Mouse (Mus musculus) lung, embryonic 15.5 days (tissue): ENCODE results near the gene Gm13283. TPM values are rescaled to one million over a fixed set of nuclear protein-coding genes. Genes with fewer than 3 reads are reported as not detected.
"Not testable (repeated sequence)": the region's sequence is repeated elsewhere in the genome, so short reads cannot be mapped to it uniquely, and the experiment has no call there.

Source experiments
- ATAC-seq: fragments of 200-750 bp; cut with Nextera tagmentation; 2 replicates; pipeline ENCODE4 v1.8.0; 2017; ENCODE audit warnings: moderate number of reproducible peaks, borderline replicate concordance; ENCODE audit not compliant: low FRiP score, low TSS enrichment; ENCODE audit errors: extremely low read depth
- H3K27ac ChIP-seq: fragments of 300-500 bp; sonication (generic); 2 replicates; pipeline ENCODE4 v1.5.1; 2015; ENCODE audit warnings: moderate library complexity, mild to moderate bottlenecking, inconsistent platforms
- H3K27me3 ChIP-seq: fragments of 300-500 bp; sonication (generic); 2 replicates; pipeline ENCODE4 v1.6.1; 2015; ENCODE audit warnings: inconsistent platforms
- H3K36me3 ChIP-seq: fragments of 300-500 bp; sonication (generic); 2 replicates; pipeline ENCODE4 v1.6.1; 2015; ENCODE audit warnings: inconsistent platforms
- H3K4me1 ChIP-seq: fragments of 300-500 bp; sonication (generic); 2 replicates; pipeline ENCODE4 v1.6.1; 2015; ENCODE audit warnings: inconsistent platforms
- H3K4me2 ChIP-seq: fragments of 300-500 bp; sonication (generic); 2 replicates; pipeline ENCODE4 v1.6.1; 2015; ENCODE audit warnings: inconsistent platforms, mild to moderate bottlenecking, moderate library complexity
- H3K4me3 ChIP-seq: fragments of 300-500 bp; sonication (generic); 2 replicates; pipeline ENCODE4 v1.5.1; 2015; ENCODE audit warnings: mild to moderate bottlenecking, inconsistent platforms
- H3K9ac ChIP-seq: fragments of 300-500 bp; sonication (generic); 2 replicates; pipeline ENCODE4 v1.6.1; 2015; ENCODE audit warnings: inconsistent platforms
- H3K9me3 ChIP-seq: fragments of 300-500 bp; sonication (generic); 2 replicates; pipeline ENCODE4 v1.6.1; 2016; ENCODE audit warnings: inconsistent platforms
- WGBS: fragments of 180-500 bp; shearing (Covaris S2); methylation state at CpG from one replicate; pipeline ENCODE4 v1.1.7; 2015; 5-methylcytosine and 5-hydroxymethylcytosine counted together
- polyA plus RNA-seq: library from polyadenylated mRNA; unstranded; fragments of >200 nt; fragmentation: Nextera tagmentation; extraction: Ambion mirVana; gene quantifications from 2 replicates; pipeline ENCODE4 v1.2.1, GENCODE M21; 2015

Gene Gm13283
- polyA plus RNA-seq, 1 experiment from 2014 or later = 0.21 TPM

- WGBS = 47% methylated on average over 7 of the region's 7 CpGs
- Histone ChIP-seq H3K27ac (no peak overlapping the region; the same call in 1 of the 2 replicates), H3K9me3 (no peaks in the 10 kb centered on the region), H3K4me3 (no peak overlapping the region), H3K9ac (no peak overlapping the region), H3K4me2 (no peak overlapping the region), H3K36me3 (no peaks in the 10 kb centered on the region), H3K27me3 (no peaks in the 10 kb centered on the region), H3K4me1 (peaks cover 15% of the 10 kb centered on the region)
- ATAC-seq = no peak
These were observed 17.0 kb upstream of the Gm13283 start for GRCm38 (mm10) chr4:88742771-88743371.

- H3K4me1 ChIP-seq = peaks cover 15% of the 10 kb centered on the region
These were observed 15.7 kb upstream of the Gm13283 start for GRCm38 (mm10) chr4:88744207-88744606.

GRCm38 (mm10) chr4:88749926-88750325 is 10.0 kb upstream of the Gm13283 start:
- H3K9me3 ChIP-seq = no peaks in the 10 kb centered on the region
- 0 out of 2 replicates have a peak, but pooled peaks cover 3% of the 10 kb centered on the region for H3K4me1 ChIP-seq
- no peak overlapping the region for H3K27ac ChIP-seq
- no peak overlapping the region for H3K4me3 ChIP-seq
- no peaks in the 10 kb centered on the region for H3K27me3 ChIP-seq
- no peak for ATAC-seq
- H3K9ac ChIP-seq = no peak overlapping the region
- 51% methylated on average over 6 of the region's 6 CpGs for WGBS
- no peak overlapping the region for H3K4me2 ChIP-seq
- no peaks in the 10 kb centered on the region for H3K36me3 ChIP-seq

More at GRCm38 (mm10) chr4:88744207-88744606, 15.7 kb upstream of the Gm13283 start:
- no peak for ATAC-seq
- no peak overlapping the region for H3K4me3 ChIP-seq
- H3K9ac ChIP-seq = no peak overlapping the region
- H3K27ac ChIP-seq = no peak overlapping the region
- H3K36me3 ChIP-seq = no peaks in the 10 kb centered on the region
- no peaks in the 10 kb centered on the region for H3K27me3 ChIP-seq
- 69% methylated on average over 3 of the region's 3 CpGs for WGBS
- no peak overlapping the region for H3K4me2 ChIP-seq
- H3K9me3 ChIP-seq = no peaks in the 10 kb centered on the region

- 74% methylated on average over 15 of the region's 15 CpGs for WGBS
- not testable (repeated sequence) for H3K4me2 ChIP-seq, H3K27ac ChIP-seq
These were observed 5.0 kb upstream of the Gm13283 start, which contains the start of gene Gm13271 for GRCm38 (mm10) chr4:88754818-88755340. Gene Gm13271 (plus strand): TSS chr4:88754868.

GRCm38 (mm10) chr4:88756581-88757513 is 3.1 kb upstream of the Gm13283 start:
- H3K9me3 ChIP-seq, H3K36me3 ChIP-seq, H3K27me3 ChIP-seq, H3K4me1 ChIP-seq, ATAC-seq: not testable (repeated sequence)
- Histone ChIP-seq H3K27ac (peak overlapping the region; percentile 97), H3K4me3 (peak overlapping the region; percentile 60), H3K9ac (peak overlapping the region; percentile 74), H3K4me2 (peak overlapping the region; percentile 85)
- 10% methylated on average over 28 of the region's 31 CpGs for WGBS

More at GRCm38 (mm10) chr4:88754818-88755340, 5.0 kb upstream of the Gm13283 start, which contains the start of gene Gm13271:
- not testable (repeated sequence) for H3K36me3 ChIP-seq, H3K4me1 ChIP-seq, H3K9me3 ChIP-seq, H3K9ac ChIP-seq, ATAC-seq, H3K27me3 ChIP-seq, H3K4me3 ChIP-seq

GRCm38 (mm10) chr4:88757628-88758031 is 2.3 kb upstream of the Gm13283 start:
- not testable (repeated sequence) for H3K27me3 ChIP-seq, H3K36me3 ChIP-seq, H3K4me1 ChIP-seq, H3K9me3 ChIP-seq
- H3K4me3 ChIP-seq = peak overlapping the region; percentile 60
- ATAC-seq = peak; percentile 100
- WGBS = under 1% methylated on average over 19 of the region's 21 CpGs
- H3K27ac ChIP-seq = peak overlapping the region; percentile 97
- H3K4me2 ChIP-seq = peak overlapping the region; percentile 85
- H3K9ac ChIP-seq = peak overlapping the region; percentile 74; the same call in 1 of the 2 replicates

GRCm38 (mm10) chr4:88758751-88759150 is 1.2 kb upstream of the Gm13283 start:
- not testable (repeated sequence) for H3K36me3 ChIP-seq, H3K9ac ChIP-seq, H3K9me3 ChIP-seq, ATAC-seq, H3K4me2 ChIP-seq, H3K4me1 ChIP-seq, H3K4me3 ChIP-seq, H3K27me3 ChIP-seq, H3K27ac ChIP-seq
- 82% methylated on average over 9 of the region's 9 CpGs for WGBS

GRCm38 (mm10) chr4:88760431-88760830 is 512 bp downstream of the Gm13283 start:
- Histone ChIP-seq H3K4me2 (peak overlapping the region; percentile 50), H3K4me3 (peak overlapping the region; percentile 35), H3K27ac (peak overlapping the region; percentile 75)
- WGBS = under 1% methylated on average over 22 of the region's 28 CpGs
- not testable (repeated sequence) for H3K9ac ChIP-seq, ATAC-seq, H3K27me3 ChIP-seq, H3K9me3 ChIP-seq, H3K36me3 ChIP-seq, H3K4me1 ChIP-seq

GRCm38 (mm10) chr4:88761776-88762175 is 1.9 kb downstream of the Gm13283 start:
- not testable (repeated sequence) for H3K4me1 ChIP-seq, H3K4me3 ChIP-seq, H3K27ac ChIP-seq, ATAC-seq, H3K36me3 ChIP-seq, H3K4me2 ChIP-seq, H3K9me3 ChIP-seq, H3K9ac ChIP-seq, H3K27me3 ChIP-seq
- 55% methylated on average over 6 of the region's 8 CpGs for WGBS

GRCm38 (mm10) chr4:88762341-88762740 is 2.4 kb downstream of the Gm13283 start:
- 47% methylated on average over 9 of the region's 9 CpGs for WGBS
- ATAC-seq, H3K27me3 ChIP-seq, H3K27ac ChIP-seq, H3K4me3 ChIP-seq, H3K4me2 ChIP-seq, H3K9me3 ChIP-seq, H3K36me3 ChIP-seq, H3K4me1 ChIP-seq, H3K9ac ChIP-seq: not testable (repeated sequence)

- peak overlapping the region; percentile 27; the same call in 1 of the 2 replicates for H3K9ac ChIP-seq
- peak overlapping the region; percentile 50 for H3K4me2 ChIP-seq
- not testable (repeated sequence) for H3K27me3 ChIP-seq, H3K36me3 ChIP-seq, H3K4me1 ChIP-seq, H3K9me3 ChIP-seq, ATAC-seq
- peak overlapping the region; percentile 77 for H3K27ac ChIP-seq
- peak overlapping the region; percentile 31 for H3K4me3 ChIP-seq
- WGBS = 2% methylated on average over 41 of the region's 42 CpGs
These were observed 3.6 kb downstream of the Gm13283 start for GRCm38 (mm10) chr4:88763384-88764018.
